Mouse (Mus musculus): Measurements from ENCODE around the gene Asna1. TPM values are rescaled to one million over a fixed set of nuclear protein-coding genes. Genes with fewer than 3 reads are reported as not detected.
A peak's percentile ranks its signal among the peaks of the same experiment; 100 is the strongest.

Asna1 gene
- total RNA-seq, 2 experiments from 2014 or later, result 65.7 to 67.1 TPM

- peak in 1 of 2 experiments; percentile 23 for DNase-seq
- intact Hi-C loops (cut with DNase I), result no loop called here
Measured at GRCm38 (mm10) chr8:85035728-85036310, 10.7 kb upstream of the Asna1 start.

DNA sequence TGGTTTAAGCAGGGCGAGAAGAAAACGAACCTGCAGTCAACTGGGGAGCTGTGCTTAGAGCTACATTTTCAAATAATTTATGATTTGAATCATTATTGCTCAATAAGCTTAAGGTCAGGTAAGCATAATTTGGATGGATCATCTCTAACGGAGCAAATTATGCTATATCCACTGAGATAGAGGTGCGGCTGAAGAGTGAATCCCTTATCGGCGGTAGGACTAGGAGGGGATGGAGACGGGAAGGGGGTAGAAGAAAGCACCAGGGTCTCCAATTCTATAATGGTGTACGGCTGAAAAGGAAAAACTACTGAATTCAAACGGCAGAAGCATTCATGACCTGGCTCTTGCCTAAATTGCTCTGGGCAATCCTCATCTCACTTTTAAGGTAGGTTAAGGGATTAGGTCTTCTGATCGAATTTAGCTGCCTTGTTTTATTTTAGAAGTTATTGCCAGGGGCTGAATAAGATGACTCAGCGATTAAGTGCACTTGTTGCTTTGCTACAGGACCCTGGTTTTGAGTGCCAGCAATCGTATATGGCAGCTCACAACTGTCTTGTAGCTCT, 10.2 kb upstream of the Asna1 start:
- DNase-seq, result no peak
- intact Hi-C loops (cut with DNase I), result no loop called here

DNA sequence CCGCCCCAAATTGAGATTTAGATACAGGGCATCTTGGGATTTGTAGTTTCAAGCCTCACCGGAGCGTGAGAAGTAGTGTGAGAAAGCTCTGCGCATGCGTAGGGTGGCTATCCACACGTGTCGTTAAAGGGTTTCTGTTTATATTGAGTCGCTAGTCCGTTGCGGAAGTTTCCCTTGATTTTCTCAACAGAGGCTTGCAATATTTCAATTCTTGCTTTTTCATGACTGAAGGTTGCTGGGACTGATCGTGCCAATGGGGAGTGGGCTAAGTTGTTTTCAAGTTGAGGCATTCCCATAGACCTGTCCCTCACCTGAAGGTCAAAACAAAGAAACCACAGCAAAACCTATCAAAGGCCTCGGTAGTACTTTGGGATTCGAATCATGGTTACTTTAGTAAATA, 9.7 kb upstream of the Asna1 start:
- intact Hi-C loops (cut with DNase I), result no loop called here

DNA sequence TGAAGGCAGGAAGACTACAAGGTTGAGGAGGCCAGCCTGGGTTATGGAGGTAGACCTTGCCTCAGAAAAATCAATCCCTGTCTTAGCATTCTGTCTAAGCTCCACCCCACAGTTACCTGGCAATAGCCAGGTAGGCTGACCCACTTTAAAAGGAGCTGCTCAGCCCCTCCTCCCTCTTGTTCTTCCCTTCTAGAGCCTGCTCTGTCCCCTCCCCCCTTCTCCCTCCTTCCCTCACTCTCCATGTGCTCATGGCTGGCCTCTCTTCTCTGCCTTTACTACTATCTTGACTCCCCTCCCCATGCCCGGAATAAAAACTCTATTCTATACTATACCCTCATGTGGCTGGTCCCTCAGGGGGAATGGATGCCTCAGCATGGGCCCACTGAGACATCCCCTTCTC, 8.8 kb upstream of the Asna1 start:
- no peak for DNase-seq
- intact Hi-C loops (cut with DNase I), result no loop called here

More for the DNA sequence above, 9.7 kb upstream of the Asna1 start:
- peak; percentile 69 to 74 for DNase-seq

DNA sequence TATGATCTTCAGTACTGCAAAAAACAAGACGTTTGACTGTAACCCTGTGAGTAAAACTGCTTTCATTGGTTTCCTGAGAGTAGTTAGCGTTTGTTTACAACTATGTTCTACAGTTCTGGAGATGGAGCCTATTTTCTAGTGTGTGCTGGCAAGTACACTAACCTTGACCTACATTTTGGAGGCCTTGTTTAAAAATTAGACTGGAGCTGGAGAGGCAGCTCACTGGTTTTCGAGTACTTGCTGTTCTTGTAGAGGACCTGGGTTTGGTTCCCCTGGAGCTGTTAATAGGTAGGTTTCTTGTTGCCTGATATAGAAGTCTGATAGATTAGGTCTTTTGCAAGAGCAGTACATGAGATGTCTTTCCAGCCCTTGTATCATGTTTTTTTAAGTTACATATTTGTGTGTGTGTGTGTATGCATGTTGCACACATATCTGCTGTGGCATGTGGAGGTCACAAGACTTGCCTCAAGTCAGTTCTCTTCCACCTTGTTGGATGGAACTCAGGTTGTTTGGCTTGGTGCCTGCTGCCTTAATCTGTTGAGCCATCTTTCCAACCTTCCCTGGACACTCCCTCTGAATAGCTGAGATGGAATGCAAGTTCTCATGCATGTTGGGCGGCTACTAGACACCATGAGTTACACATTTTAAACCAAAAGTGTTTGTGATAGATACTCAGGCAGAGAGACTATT, 7.7 kb upstream of the Asna1 start:
- no peak for DNase-seq
- intact Hi-C loops (cut with DNase I), result no loop called here

- no peak for DNase-seq
- intact Hi-C loops (cut with DNase I), result no loop called here
Measured at GRCm38 (mm10) chr8:85029271-85029670, 4.2 kb upstream of the Asna1 start.

- intact Hi-C loops (cut with DNase I), result no loop called here
- no peak for DNase-seq
Measured at GRCm38 (mm10) chr8:85027922-85028321, 2.8 kb upstream of the Asna1 start.

DNA sequence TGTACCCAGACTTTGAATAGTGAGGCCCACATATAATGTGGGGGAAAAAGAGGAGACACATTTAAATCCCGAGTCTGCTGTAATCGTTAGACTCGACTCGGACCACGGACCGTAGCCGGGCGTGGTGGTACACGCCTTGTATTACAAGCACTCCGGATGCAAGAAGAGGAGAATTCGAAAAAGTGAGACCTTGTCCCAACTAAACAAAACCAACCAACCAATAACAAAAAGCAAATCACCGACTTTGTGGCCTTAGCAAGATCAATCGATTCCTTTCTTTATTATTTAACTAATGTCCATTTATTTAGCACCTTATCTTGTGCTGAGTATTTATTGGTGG, 2.4 kb upstream of the Asna1 start:
- intact Hi-C loops (cut with DNase I), result no loop called here
- no peak for DNase-seq

DNA sequence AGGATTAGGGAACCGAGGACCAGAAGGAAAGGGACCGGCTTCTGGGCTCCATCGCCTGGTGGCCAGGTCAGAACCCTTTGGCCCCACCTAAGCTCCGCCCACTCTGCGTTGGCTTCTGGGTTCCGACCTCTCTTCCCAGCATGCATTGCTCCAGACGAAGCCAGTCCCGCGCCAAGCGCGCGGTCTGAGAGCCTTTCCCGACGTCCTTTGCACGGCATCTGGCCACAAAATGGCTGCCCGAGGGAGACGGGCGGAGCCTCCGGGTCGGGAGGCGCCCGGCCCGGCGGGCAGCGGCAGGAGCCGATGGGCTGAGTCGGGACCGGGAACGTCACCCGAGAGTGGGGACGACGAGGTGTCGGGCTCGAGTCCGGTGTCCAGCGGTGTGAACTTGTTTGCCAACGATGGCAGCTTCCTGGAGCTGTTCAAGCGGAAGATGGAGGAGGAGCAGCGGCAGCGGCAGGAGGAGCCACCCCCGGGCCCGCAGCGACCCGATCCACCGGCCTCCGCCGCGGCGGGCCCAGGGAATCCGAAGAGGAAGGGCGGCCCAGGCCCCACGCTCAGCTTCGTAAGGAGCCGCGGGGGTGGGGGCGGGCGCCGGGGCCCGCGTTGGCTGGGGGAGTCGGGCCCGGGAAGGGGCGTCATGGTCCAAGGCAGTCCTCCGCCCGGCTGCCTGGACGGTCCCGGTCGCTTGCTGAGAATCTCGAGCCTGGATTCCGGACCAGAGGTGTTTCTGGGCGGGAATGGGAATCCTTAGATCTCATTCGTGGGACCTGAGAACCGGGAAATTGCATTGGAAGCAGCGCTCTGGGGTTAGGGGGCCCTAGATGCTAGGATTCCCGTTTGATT, 1.8 kb upstream of the Asna1 start, which contains the start of gene Trir:
TSS of gene Trir (plus strand) at position 154 of the 846 bp plus-strand sequence.
- intact Hi-C loops (cut with DNase I), result no loop called here
- DNase-seq, result peak; percentile 97 to 98

GRCm38 (mm10) chr8:85023846-85024245, 1.2 kb downstream of the Asna1 start:
- DNase-seq, result no peak
- intact Hi-C loops (cut with DNase I), result no loop called here

DNA sequence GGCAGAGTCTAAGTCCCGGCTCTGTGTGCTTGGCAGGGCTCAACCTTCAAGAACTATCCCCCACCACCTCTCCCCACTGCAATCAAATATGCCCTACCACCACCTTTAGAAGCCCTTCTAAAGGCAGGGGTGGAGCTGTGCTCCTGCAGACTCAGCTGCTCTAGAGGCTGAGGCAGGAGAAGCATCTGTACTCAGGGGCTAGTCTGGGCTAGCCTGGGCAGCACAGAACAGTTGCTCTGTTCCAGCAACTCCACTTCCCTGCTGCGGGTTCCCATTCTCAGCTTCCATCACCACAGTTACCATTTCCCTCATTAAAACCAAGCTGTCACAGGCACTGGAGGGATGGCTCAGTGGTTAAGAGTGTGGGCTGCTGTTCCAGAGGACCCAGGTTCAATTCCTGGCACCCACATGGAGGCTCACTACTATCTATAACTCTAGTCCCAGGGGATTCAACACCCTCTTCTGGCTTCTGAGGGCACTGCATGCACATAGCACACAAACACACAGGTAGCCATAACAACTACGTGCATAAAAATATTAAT, 3.5 kb downstream of the Asna1 start:
- intact Hi-C loops (cut with DNase I), result no loop called here
- DNase-seq, result no peak

DNA sequence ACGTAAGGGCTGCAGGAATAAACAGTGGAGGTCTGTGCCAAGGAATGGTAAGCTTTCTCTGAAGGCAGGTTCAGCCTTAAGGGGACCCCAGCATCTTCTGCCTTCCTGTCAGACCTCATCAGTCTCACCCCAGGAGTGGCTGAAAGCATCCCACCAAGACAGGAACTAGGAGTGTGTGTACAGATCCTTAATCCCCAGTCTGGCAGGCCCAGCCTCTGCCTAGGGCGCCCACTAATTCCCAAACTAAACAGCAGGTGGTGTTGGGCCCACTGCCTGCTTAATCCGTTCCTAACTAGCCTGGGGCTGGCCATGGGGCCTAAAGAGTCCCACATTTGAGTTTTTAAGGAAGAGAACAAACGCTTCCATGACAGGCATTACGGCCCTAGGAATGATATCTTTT, 7.9 kb downstream of the Asna1 start:
- intact Hi-C loops (cut with DNase I), result no loop called here
- no peak for DNase-seq

DNA sequence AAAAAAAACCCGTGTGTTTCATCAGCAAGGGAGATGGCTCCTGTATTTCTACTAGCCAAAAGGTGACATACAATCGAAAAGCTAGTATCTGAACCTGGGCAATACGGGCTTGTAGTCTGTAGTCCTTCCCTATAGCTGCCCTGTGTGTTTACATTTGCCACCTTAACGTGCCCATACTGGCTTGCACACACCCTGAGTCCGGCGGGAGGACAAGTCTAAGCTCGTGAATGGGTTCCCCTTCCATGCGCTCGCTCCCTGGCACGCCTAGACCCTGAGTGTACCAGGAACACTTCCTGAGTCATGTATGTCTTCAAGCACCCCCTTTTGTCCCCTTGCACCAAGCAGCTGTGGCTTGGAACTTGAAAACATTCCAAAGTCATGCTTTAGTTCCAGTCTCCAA, 8.4 kb downstream of the Asna1 start:
- DNase-seq, result no peak
- intact Hi-C loops (cut with DNase I), result no loop called here

DNA sequence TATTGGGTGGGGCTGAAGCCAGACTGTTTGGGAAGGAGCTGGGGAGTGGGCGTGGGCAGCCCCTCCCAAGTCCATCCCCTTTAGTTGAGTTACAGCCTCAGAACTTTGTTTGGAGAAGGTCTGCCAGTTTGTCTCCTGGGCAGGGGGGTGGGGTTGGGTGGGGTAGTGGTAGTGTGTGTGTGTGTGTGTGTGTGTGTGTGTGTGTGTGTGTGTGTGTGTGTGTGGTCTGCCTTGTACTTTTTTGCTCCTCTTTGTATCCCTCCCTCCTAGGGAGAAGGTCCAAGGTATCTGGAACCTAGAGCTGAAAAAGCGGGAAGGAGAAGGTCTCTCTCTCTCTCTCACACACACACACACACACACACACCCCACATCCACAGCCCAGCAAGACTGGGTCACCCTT, 10.7 kb downstream of the Asna1 start, which contains the start of gene Best2:
TSS of gene Best2 (minus strand) at position 101 of the 400 bp plus-strand sequence.
- intact Hi-C loops (cut with DNase I), result no loop called here
- DNase-seq, result no peak

DNA sequence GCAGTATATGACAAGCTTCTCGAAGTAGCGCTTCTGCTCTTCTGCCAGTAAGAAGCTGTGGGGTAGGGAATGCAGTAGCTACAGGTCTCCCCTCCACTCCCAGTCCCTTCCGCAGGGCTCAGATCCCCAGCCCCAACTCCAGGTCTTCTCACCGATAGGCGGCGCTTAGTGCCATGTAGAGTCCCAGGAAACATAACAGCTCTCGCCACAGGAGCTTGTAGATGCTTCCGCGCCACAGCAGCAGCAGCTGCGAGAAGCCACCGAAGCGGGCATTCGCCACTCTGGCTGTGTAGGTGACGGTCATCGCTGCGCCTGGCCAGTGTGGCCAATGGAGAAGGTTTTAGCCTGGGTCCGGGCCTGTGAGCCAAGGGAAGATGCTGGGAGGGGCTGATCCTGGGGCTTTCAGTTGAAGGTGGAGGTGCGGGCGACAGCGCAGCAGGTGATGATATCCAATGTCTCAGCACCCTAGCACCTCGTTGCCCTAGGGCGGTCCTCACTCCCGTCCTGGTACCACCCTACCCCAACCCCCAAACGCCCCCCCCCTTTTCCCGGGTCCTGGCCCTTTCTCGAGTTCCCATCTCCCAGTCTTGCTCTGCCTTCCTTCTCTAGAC, 11.7 kb downstream of the Asna1 start:
- intact Hi-C loops (cut with DNase I), result no loop called here
- DNase-seq, result peak; percentile 58 to 68

DNA sequence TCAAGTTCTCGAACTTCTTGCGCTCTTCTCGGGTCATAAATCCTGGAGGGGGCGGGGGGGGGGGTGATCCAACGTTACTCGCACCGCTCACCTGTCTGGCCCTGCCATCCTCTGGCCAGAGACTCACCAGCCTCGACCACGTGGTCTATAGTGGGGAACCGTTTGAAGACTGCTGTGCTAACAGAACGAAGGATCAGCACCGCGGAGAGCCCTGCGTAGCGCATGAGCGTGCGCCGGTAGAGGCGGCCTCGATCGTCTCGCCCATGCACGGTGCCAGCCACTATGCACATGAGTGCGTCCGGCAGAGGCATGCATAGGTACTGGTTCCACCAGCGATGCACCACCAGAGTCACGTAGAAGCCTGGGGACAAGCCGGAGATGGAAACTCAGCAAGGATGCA, 13.8 kb downstream of the Asna1 start:
- intact Hi-C loops (cut with DNase I), result no loop called here

GRCm38 (mm10) chr8:85007686-85008085, 17.4 kb downstream of the Asna1 start:
- peak; percentile 42 to 66 for DNase-seq
- intact Hi-C loops (cut with DNase I), result no loop called here

More for the DNA sequence above, 13.8 kb downstream of the Asna1 start:
- DNase-seq, result no peak

DNA sequence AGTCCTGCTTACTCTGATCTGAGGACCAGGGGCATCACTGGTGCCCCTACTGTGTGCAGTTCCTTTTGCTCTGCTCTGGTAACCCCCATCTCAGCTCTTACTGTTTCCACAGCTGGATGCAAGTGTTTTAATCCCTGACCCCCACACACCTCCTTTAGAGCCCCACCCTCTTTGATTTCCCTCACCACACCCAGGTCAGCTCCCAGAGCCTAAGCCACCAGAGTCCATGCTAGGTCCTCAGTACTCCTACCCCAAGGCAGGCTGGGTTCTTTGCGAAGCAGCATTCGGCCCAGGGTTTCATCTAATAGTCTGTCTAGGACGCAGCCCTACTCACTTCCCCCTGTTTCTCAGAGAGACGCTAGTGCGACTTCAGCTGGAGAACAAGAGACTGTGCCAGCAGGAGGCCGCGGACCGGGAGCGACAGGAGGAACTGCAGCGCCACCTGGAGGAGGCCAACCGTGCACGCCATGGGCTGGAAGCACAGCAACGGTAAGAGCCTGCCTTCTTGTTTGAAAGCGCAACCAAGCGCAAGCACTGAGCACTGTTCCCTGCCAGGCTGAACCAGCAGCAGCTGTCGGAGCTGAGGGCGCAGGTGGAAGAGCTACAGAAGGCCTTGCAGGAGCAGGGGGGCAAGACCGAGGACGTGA, 27.3 kb downstream of the Asna1 start:
- intact Hi-C loops (cut with DNase I), result loop anchor here (2.0 kb wide), 1 partner anchor 69 kb away; no protein-coding TSS in a partner anchor
- DNase-seq, result peak; percentile 91 to 95

GRCm38 (mm10) chr8:84996978-84997377, 28.1 kb downstream of the Asna1 start:
- intact Hi-C loops (cut with DNase I), result no loop called here
- no peak for DNase-seq

DNA sequence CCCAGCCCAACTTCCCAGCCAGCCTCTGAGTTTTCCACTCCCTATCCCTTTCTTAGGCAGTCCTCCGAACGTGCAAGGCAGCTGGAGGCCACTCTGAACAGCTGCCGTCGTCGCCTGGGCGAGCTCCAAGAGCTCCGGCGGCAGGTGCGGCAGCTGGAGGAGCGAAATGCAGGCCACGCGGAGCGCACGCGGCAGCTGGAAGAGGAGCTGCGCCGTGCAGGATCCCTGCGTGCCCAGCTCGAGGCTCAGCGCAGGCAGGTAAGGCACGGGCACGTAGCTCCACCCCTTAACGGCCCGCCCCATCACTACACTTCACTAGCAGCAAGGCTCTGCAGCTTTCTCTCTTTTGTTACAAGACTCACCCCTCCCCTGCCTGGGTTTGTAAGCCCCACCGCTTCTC, 29.4 kb downstream of the Asna1 start:
- no peak for DNase-seq
- intact Hi-C loops (cut with DNase I), result no loop called here

Data from heart, postnatal 14 days (tissue).